Mouse (Mus musculus) monocyte, adult 2 months (primary cell): Measurements from ENCODE around the gene Per1.
A peak's percentile ranks its signal among the peaks of the same experiment; 100 is the strongest.

Experiments
- DNase-seq, 2 experiments: peaks; one replicate each; pipeline ENCODE4 v3.0.0; 2022; ENCODE audit warnings: low spot score in 2 of 2, low read depth in 1 of 2

Gene Per1

GRCm38 (mm10) chr11:69098039-69098761 lies 3.2 kb downstream of the Per1 start:
- DNase-seq, result no peak

GRCm38 (mm10) chr11:69098762-69099091 lies 3.7 kb downstream of the Per1 start:
- DNase-seq, result peak; percentile 97 to 98

- peak in 1 of 2 experiments; percentile 72 for DNase-seq
These were observed 4.3 kb downstream of the Per1 start for GRCm38 (mm10) chr11:69099177-69099914.

GRCm38 (mm10) chr11:69099915-69100345 lies 4.9 kb downstream of the Per1 start:
- DNase-seq, result peak in 1 of 2 experiments; percentile 90

GRCm38 (mm10) chr11:69100639-69101360 lies 5.8 kb downstream of the Per1 start:
- DNase-seq, result no peak

GRCm38 (mm10) chr11:69101604-69102402 lies 6.8 kb downstream of the Per1 start:
- no peak for DNase-seq

GRCm38 (mm10) chr11:69102403-69102725 lies 7.3 kb downstream of the Per1 start:
- DNase-seq, result no peak

GRCm38 (mm10) chr11:69103121-69103520 lies 8.1 kb downstream of the Per1 start:
- no peak for DNase-seq

GRCm38 (mm10) chr11:69103531-69104435 lies 8.8 kb downstream of the Per1 start:
- DNase-seq, result no peak

GRCm38 (mm10) chr11:69104487-69104886 lies 9.5 kb downstream of the Per1 start:
- DNase-seq, result no peak

- no peak for DNase-seq
These were observed 10.2 kb downstream of the Per1 start for GRCm38 (mm10) chr11:69105227-69105626.

GRCm38 (mm10) chr11:69105796-69106195 lies 10.8 kb downstream of the Per1 start:
- DNase-seq, result no peak

- no peak for DNase-seq
These were observed 11.3 kb downstream of the Per1 start for GRCm38 (mm10) chr11:69106299-69106698.

GRCm38 (mm10) chr11:69106842-69107241 lies 11.8 kb downstream of the Per1 start:
- DNase-seq, result no peak

GRCm38 (mm10) chr11:69107676-69108075 lies 12.7 kb downstream of the Per1 start:
- no peak for DNase-seq

GRCm38 (mm10) chr11:69108223-69108622 lies 13.2 kb downstream of the Per1 start:
- DNase-seq, result no peak

GRCm38 (mm10) chr11:69109032-69109900 lies 14.2 kb downstream of the Per1 start:
- DNase-seq, result no peak

- DNase-seq, result peak in 1 of 2 experiments; percentile 83
These were observed 15.5 kb downstream of the Per1 start for GRCm38 (mm10) chr11:69110319-69111046.
